Mouse (Mus musculus) ES-Bruce4 (cell line): Measurements from ENCODE around the gene Vmn1r155.
"Not testable (repeated sequence)": the region's sequence is repeated elsewhere in the genome, so short reads cannot be mapped to it uniquely, and the experiment has no call there.

Experiments
- CTCF ChIP-seq: IDR thresholded peaks from one replicate; pipeline ENCODE4 v1.8.1; 2011; ENCODE audit warnings: low read depth, low read length
- EP300 ChIP-seq: IDR thresholded peaks from 2 replicates; pipeline ENCODE4 v1.6.1; 2011; ENCODE audit warnings: low read depth, low read length; ENCODE audit not compliant: insufficient read depth
- POLR2A ChIP-seq: IDR thresholded peaks from one replicate; pipeline ENCODE4 v1.8.1; 2011; ENCODE audit warnings: low read length; ENCODE audit not compliant: insufficient read depth

DNA sequence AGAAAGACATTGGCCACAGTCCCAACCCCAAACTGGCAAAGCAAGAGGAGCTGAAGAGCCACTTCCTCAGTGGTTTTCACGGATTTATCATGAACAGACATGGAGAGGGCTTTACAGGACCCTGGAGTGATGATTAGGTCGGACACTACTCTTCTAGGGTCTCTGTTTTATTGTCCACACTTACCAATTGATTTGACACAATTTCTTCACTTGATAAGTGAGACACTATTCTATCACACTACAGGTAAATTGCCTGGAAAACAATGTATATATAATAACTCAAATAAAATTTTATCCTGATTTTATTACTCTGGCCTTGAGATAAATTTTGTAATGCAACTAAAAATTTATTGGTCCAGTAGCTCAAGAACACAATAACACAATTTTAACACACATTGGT, 34.4 kb downstream of the Vmn1r155 start, which contains the start of gene Gm8693:
- TF ChIP-seq CTCF, POLR2A, EP300: not testable (repeated sequence)
